9 mouse cellular contexts compared by ENCODE assay signal in genomic region chr9:123986217-123986616, GRCm38 (mm10). TPM values are rescaled to one million over a fixed set of nuclear protein-coding genes. Genes with fewer than 3 reads are reported as not detected.
DNase-seq lines count a peak whose midpoint lies in the region; ATAC-seq and TF ChIP-seq lines count a peak whose summit lies in the region.
"Had no signal": no experiment of that assay in that cellular context is flagged by ENCODE, and none has a peak within 500 bp of the region (broad histone marks: within the 10 kb centered on the region; RNA-seq: fewer than 3 reads in every experiment).

No protein-coding gene starts in this region.

- peaks cover 5% of the 10 kb centered on the region for H3K4me1 ChIP-seq in bone marrow, adult 2 months (ENCODE audit: control insufficient read depth, insufficient read depth, low read length)
- no peaks in the 10 kb centered on the region for H3K4me1 ChIP-seq in forebrain, embryonic 10.5 days
- H3K4me1 ChIP-seq: hindbrain, embryonic 13.5 days had no signal

- no peaks in the 10 kb centered on the region for H3K27me3 ChIP-seq in forebrain, embryonic 10.5 days (ENCODE audit: poor library complexity, severe bottlenecking)
- H3K27me3 ChIP-seq: hindbrain, embryonic 13.5 days had no signal

- H3K9me3 ChIP-seq in forebrain, embryonic 10.5 days = no peaks in the 10 kb centered on the region
- H3K9me3 ChIP-seq: hindbrain, embryonic 13.5 days had no signal

- no peak overlapping the region for H3K4me3 ChIP-seq in bone marrow, adult 2 months (replicated peaks; ENCODE audit: control insufficient read depth, low read depth, low read length)
- H3K4me3 ChIP-seq in forebrain, embryonic 10.5 days = no peak overlapping the region
- H3K4me3 ChIP-seq: hindbrain, embryonic 13.5 days had no signal

- H3K36me3 ChIP-seq in forebrain, embryonic 10.5 days (replicated peaks) = no peaks in the 10 kb centered on the region
- H3K36me3 ChIP-seq: hindbrain, embryonic 13.5 days had no signal

- no peak for TF ChIP-seq POLR2A in bone marrow, adult 2 months (IDR thresholded peaks at IDR 0.05; ENCODE audit: borderline replicate concordance, control insufficient read depth, low read depth, low read length)

- 31% methylated on average over 2 of the region's 2 CpGs for WGBS in bone marrow, adult 2 months
- whole genome bisulfite sequencing in forebrain, embryonic 10.5 days = 86% methylated on average over 2 of the region's 2 CpGs

- DNase-seq in left cerebral cortex, adult 11 months (ENCODE audit: low spot score) = peak; percentile 15
- no peak for DNase-seq in left cerebral cortex, adult 8-10 months (ENCODE audit: low spot score in 2 of 2)
- peak; percentile 9 for DNase-seq in liver
- no peak for DNase-seq in gastrocnemius, postnatal 36 days
- DNase-seq in gastrocnemius, adult 8-10 months (ENCODE audit: low spot score in 2 of 2) = no peak
- DNase-seq in forebrain, embryonic 10.5 days (ENCODE audit: extremely low spot score, low spot score) = no peak

- H3K27ac ChIP-seq in bone marrow, adult 2 months (ENCODE audit: control insufficient read depth, insufficient read depth, low read depth, low read length, poor library complexity) = no peak overlapping the region
- H3K27ac ChIP-seq in forebrain, embryonic 10.5 days = no peak overlapping the region
- H3K27ac ChIP-seq: hindbrain, embryonic 13.5 days had no signal

- intact Hi-C loops in gastrocnemius, postnatal 36 days (cut with DNase I) = no loop called here

- peak; percentile 26; the same call in 1 of the 2 replicates for TF ChIP-seq CTCF in bone marrow, adult 2 months (IDR thresholded peaks at IDR 0.05; ENCODE audit: control insufficient read depth, insufficient read depth, low read length)

- ATAC-seq in neutrophil, adult 5-6 weeks (ENCODE audit: extremely low read depth, insufficient number of reproducible peaks, low FRiP score, poor library complexity, severe bottlenecking) = peak; percentile 97

RNA-seq across cellular contexts. Expression of gene Ccr1l1, which starts 8.0 kb away (rescaled TPM):
- not detected for total RNA-seq in left cerebral cortex, adult 8-10 months (2022)
- polyA plus RNA-seq in bone marrow, adult 2 months (2011; ENCODE audit: insufficient read depth, insufficient read length, low replicate concordance, missing spikeins) = not detected in 2 replicates
- total RNA-seq in neutrophil, adult 5-6 weeks (2017) = 1.2 TPM in 1 of 2 replicates, not detected in the other
- total RNA-seq in gastrocnemius, postnatal 36 days (2021) = not detected
- not detected for total RNA-seq in gastrocnemius, adult 8-10 months (2022)
- not detected in 2 replicates for polyA plus RNA-seq in forebrain, embryonic 10.5 days (2016; fragmentation: Nextera tagmentation; extraction: Ambion mirVana)
- polyA plus RNA-seq: hindbrain, embryonic 13.5 days had no signal

RNA-seq across cellular contexts. Expression of gene Ccr1, which starts 17.7 kb away (rescaled TPM):
- total RNA-seq in left cerebral cortex, adult 8-10 months (2022) = under 1 TPM in 2 of 4 experiments, not detected in 2; 0.17 to 0.34 TPM
- 4.8 and 12.0 TPM in 2 replicates for polyA plus RNA-seq in bone marrow, adult 2 months (2011; ENCODE audit: insufficient read depth, insufficient read length, low replicate concordance, missing spikeins)
- total RNA-seq in neutrophil, adult 5-6 weeks (2017) = 360 and 362 TPM in 2 replicates
- under 1 TPM; 0.13 to 0.25 TPM for total RNA-seq in gastrocnemius, postnatal 36 days (2021)
- under 1 TPM in 2 of 4 experiments, not detected in 2; 0.09 to 0.21 TPM for total RNA-seq in gastrocnemius, adult 8-10 months (2022)
- polyA plus RNA-seq in forebrain, embryonic 10.5 days (2016; fragmentation: Nextera tagmentation; extraction: Ambion mirVana) = 0.53 and 0.81 TPM in 2 replicates

RNA-seq across cellular contexts. Expression of gene Ccr3, which starts 35.6 kb away (rescaled TPM):
- not detected for total RNA-seq in left cerebral cortex, adult 8-10 months (2022)
- 4.4 and 10.1 TPM in 2 replicates for polyA plus RNA-seq in bone marrow, adult 2 months (2011; ENCODE audit: insufficient read depth, insufficient read length, low replicate concordance, missing spikeins)
- 10.1 and 10.7 TPM in 2 replicates for total RNA-seq in neutrophil, adult 5-6 weeks (2017)
- total RNA-seq in gastrocnemius, postnatal 36 days (2021) = not detected
- total RNA-seq in gastrocnemius, adult 8-10 months (2022) = under 1 TPM in 1 of 4 experiments, not detected in 3; 0.09 TPM
- polyA plus RNA-seq in forebrain, embryonic 10.5 days (2016; fragmentation: Nextera tagmentation; extraction: Ambion mirVana) = not detected in 2 replicates
- polyA plus RNA-seq: hindbrain, embryonic 13.5 days had no signal

Comparison
In these comparisons a context has a peak if more than half of its experiments do, and no peak if none do; other contexts are left out.
1. DNase-seq: peak in left cerebral cortex, adult 11 months (single experiment) and liver (single experiment); none in left cerebral cortex, adult 8-10 months (0 of 2), gastrocnemius, postnatal 36 days (0 of 2), gastrocnemius, adult 8-10 months (0 of 2) and forebrain, embryonic 10.5 days (single experiment).
2. RNA of gene Ccr1, which starts 17.7 kb away (total RNA-seq): 360 to 362 TPM in neutrophil, adult 5-6 weeks; 0.13 to 0.25 TPM in gastrocnemius, postnatal 36 days, 0.17 to 0.34 TPM in left cerebral cortex, adult 8-10 months and 0.09 to 0.21 TPM in gastrocnemius, adult 8-10 months; every median in the first group is over 100 times any median in the second.
3. RNA of gene Ccr3, which starts 35.6 kb away (total RNA-seq): 10.1 to 10.7 TPM in neutrophil, adult 5-6 weeks; not detected in gastrocnemius, postnatal 36 days, 0.09 TPM in gastrocnemius, adult 8-10 months and not detected in left cerebral cortex, adult 8-10 months; every median in the first group is over 10 times any median in the second.